Mouse (Mus musculus) kidney, adult 9 months (tissue): ENCODE measurements around the gene Pde6g.

Source experiments
- DNase-seq: peaks from one replicate; pipeline ENCODE4 v3.0.0; 2022

Gene Pde6g

DNA sequence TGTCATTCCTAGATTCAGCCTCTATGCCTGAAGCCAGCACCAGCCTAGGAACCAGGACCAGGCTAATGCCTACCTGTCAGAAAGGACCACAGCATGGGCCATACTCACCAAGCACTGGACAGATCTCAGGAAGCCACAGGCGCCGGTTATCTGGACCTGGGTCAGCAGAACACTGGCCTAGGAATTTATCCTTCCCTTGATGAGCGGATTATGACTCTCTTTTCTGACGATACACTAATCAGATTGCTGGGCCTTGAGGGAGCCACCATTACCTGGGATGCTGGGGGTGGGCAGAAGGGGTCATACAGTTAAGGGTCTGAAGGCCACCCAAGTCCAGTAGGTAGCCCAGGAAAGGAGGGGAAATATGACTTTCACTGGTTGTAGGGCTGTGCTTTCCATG is at the start of gene Pde6g:
Gene Pde6g, minus strand, starts transcription at position 195 of the 400 bp plus-strand sequence.
- no peak for DNase-seq

DNA sequence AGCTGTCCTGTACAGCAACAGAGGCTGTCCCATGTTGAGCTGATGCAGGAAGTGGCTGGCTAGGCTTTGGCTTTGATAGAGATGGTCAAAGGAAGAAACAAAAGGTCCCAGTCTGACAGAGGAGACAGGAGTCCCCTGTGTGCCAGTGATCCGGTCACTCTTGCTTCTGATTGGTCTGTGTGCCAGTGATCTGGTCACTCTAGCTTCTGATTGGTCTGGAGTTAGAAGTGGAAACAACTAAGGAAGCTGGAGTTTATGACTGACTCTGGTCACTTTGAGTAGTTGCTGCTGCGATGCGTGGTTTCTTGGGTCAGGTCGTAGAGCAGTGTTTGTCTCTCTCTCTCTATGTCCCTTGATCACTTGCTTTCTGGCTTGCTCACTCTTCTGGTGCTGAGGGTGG is 48.4 kb upstream of the Pde6g start:
- DNase-seq = no peak

DNA sequence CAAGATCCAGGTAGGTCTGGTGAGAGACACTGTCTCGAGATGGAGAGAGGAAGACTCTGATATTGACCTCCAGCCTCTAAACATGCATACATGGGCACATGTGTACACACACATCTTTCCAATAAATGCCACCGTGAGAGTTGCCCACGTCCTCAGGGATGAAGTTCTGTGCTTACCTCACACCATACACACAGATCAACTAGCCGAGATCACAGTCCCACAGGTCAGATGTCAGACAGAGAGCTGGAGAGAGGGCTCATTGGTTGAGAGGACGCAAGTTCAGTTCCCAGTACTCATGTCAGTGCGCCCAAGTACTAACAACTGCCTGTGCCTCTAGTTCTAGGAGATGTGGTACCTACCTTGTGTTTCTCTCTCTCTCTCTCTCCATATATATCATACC is 47.7 kb upstream of the Pde6g start:
- peak; percentile 59 for DNase-seq

DNA sequence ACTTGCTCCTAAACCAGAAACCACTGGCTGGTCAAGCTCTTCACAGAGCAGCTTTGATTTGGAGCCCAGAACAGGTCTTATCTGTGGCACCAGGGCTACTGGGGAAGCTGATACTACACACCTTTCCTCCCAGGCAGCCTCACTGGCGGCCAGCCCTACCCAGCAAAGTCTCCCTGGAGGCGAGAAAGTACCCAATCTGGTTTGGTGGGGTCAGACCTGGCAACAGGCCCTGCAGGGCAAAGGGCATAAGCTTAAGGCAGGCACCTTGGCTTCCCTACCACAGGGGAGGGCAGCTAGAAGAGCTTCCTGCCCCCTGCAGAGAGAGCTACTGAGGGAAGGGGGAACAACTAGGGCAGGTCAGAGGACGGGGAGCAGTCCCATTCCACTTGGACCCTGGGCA is 47.1 kb upstream of the Pde6g start:
- peak; percentile 96 for DNase-seq

DNA sequence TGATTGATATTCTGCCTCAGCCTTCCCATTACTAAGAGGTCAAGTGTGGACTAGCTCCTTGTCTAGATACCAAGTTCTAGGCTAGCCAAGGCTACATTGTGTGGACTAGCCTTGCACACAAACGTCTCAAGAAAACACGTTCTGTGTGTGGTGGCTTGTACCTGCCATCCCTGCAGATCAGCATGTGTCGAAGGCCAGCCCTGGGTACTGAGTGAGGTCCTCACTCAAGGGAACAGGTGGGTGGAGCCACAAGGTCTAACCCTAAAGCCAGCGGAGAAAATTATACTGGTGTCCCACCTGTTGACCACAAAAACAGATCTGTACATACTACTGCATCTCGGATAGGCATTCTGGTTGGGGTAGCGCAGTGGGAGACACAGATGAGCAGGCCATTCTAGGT is 46.6 kb upstream of the Pde6g start:
- no peak for DNase-seq

DNA sequence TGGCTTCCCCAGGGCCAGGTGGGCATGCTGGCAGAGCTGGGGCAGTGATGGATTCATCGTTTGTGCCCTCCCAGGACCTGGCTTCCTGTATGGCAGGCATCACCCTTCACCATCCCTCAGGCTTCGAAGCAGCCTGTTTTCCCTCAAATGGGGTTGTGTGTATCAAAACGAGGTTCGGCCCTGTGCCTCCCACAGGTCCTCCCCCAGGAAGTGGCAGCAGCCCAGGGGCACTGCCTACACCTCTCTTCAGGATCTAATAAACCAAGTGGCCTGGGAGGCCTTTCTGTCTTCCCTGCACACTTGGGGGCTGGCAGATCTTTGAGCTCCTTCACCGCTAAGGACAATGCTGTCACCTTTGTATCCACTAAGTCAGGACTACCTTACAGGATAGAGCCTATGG is 45.6 kb upstream of the Pde6g start:
- no peak for DNase-seq

DNA sequence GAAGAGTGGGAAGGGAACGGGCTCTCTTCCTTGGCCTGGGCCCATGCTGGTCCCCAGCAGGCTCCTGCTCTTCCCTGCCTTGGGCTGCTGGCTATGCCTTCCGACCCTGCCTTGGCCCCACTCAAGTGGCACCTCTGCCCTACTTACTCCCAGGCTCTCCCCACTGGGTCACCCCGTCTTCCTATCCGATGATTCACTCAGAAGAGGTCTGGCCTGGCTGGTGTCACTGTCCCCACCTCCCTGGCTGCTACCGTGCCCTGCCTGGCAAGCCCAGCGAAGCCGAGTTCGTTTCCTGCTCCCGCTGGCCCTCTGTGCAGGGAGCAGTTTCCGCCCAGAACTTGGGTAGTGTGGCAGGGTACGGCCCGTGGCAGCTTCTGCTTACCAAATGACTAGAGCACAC is 44.9 kb upstream of the Pde6g start:
- no peak for DNase-seq

DNA sequence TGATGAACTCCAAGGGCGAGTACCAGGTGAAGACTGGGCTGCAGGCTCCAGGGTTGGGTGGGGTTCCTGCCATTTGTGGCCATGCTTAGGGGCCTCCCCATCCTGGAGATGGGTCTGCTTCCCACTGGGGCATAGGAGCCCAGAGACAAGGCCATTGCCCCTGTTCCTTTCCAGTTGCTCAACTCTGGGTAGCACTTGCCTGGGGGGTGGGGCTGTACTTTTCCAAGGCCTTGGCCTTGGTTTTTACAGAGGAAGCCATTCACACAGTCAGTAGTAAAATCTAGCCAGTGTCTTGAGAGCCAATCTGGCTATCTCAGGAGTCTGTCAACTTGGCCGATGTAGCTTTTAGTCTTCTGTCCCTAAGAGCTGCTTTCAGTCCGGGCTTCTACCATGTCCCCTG is 44.1 kb upstream of the Pde6g start:
- no peak for DNase-seq

DNA sequence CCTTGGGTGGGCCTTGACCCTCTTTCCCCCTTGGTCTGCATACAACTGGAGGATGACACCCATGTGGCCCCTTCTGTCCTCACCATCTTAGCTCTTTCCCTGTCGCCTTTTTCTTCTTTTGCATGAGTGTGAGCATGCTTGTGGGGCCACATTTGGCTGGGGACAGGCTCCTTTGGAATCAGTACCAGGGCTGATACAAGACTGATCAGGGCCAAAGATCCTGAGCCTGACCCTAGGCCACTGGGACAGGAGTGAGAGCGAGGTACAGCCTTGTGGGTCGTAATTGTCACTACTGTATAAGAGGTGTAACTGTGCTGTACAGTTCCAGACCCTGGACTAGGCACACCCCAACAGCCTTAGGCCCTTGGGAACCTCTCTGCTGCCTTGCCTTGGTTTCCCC is 40.6 kb upstream of the Pde6g start:
- no peak for DNase-seq

DNA sequence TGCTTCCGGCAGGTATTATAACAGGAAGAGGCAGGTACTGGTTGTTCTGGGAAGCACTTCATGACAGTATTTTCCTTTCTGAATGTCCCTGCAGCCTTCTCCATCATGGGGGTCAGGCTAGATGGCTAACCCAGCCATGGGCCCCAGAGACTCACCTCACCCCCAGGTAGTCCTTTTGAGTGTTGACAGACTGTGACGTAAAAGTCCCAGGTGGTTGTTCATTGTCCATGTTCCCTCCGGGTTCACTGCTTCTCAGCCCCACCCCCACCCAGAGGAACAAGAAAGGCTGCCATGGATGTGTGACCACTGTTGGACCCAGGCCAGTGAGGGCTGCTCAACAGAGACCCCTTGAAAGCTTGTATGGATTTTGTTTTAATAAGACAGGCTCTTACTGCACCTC is 40.1 kb upstream of the Pde6g start:
- DNase-seq = peak; percentile 62

DNA sequence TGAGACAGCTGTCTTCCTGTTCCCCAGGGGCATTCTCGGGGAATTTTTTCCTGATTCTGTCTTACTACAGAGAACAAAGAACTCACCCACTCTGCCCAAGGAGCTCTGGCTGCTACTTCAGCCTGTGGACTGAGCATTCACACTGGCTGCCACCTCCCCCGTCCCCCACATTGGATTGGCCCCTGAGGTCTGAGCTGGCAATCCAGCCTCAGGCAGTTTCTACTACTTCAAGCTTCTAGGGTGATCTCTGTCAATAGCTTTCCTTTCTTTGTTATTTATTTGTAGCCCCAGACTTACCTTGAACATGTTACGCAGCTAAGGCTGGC is 39.5 kb upstream of the Pde6g start:
- no peak for DNase-seq

DNA sequence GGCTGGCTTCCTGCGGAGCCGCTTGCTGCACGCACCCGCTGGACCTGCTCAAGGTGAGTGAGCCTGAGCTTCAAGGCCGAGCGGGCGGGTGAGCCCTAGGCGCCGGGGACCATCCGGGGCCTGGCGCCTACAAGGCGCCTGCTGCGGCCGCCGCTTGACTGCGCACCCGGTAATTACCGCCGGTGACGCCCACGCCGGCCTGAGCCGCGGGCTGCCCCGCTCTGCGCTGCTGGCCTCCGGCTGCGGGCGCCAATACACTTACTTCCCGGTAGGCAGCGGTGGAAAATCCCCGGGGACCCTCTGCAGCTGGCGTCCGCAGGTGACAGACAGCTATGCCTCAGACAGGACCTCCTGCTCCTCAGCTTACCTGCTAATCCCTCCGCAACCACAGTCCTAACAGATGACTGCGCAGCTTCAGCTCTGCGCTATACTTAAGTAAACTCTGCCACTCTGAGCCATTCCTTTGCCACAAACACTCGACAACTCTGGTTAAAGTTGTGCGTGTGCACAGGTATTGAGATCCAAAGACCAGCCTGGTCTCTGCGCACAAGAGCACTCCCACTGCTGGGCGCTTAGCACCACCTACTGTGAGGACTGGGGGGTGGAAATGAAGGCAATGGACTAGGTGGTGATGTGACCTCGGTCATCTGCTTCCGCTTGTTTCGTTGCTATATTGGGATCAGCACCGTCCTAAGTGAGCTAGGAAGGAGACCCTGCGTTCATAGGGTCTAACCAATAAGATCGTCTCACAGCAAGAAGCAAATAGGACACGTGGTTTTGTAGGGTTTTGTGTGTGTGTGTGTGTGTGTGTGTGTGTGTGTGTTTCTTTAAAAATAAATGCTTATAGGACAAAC is 39.0 kb upstream of the Pde6g start:
- peak; percentile 79 for DNase-seq

DNA sequence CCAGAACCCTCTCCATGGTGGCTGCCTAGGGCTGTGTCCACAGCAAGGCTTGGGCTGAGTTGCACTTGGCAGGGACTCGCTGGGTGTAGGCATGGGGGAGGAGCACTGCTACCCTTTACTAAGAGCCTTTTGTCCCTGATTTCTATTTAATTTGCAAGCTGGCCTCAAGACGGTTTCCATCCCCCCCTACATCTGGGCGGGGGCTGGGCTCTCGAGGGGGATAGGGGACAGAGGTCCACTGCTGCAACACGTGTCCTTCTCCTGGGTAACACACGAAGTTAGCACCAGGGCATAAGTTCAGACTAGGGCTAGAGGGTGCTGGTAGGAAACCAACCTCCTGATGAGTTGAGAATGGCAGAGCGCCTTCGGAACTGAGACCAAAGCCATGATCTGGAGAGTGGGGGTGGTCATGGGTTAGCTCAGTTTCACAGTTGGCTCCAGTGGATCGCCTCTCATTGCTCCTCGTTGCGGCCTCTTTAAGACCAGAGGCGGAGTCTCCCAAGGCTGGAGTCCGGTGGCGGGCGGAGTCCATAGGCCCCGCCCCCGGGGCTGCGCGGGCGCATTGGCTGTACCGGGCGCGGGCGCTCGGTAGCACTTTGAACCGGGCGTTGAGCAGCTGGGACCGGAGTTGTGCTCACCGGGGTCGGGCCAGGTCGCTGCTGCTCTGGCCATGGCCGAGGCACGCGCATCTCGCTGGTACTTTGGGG is 38.2 kb upstream of the Pde6g start, which contains the start of gene Slc25a10:
Gene Slc25a10, plus strand, starts transcription at position 524 of the 707 bp plus-strand sequence.
- peak; percentile 97 for DNase-seq

DNA sequence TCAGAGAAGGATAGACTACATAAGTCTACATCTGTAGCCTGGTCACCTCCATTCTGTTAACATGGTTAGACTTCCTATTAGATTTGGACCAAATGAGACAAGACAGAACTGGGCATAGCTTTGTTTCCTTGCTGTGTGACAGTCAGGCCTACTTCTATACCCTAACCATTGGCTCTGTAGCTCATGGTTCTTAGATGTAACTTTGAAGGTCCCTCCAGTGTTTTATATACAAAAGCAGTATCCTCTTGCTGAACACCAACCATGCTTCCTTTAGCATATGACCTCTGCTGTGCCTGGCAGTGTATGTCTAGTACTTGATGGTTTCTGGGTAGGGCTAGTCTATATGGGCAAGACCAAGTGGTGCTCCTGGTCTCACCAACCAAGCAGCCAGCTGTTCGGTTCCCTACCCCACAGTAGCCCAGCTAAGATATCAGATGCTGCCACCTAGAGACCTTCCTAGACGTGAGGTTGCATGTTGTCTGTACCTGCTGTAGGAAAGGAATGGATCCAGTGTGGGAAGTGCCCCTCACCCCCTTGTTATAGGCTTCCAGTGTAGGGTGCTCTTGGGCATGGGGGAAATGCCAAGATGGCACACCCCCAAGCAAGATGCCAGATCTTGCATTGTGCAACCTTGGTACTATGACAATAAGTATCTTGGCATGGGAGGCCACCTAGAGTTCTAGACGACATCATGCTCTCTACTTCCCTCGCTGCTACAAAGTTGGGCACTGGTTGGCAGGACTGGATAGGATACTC is 37.2 kb upstream of the Pde6g start:
- DNase-seq = no peak

DNA sequence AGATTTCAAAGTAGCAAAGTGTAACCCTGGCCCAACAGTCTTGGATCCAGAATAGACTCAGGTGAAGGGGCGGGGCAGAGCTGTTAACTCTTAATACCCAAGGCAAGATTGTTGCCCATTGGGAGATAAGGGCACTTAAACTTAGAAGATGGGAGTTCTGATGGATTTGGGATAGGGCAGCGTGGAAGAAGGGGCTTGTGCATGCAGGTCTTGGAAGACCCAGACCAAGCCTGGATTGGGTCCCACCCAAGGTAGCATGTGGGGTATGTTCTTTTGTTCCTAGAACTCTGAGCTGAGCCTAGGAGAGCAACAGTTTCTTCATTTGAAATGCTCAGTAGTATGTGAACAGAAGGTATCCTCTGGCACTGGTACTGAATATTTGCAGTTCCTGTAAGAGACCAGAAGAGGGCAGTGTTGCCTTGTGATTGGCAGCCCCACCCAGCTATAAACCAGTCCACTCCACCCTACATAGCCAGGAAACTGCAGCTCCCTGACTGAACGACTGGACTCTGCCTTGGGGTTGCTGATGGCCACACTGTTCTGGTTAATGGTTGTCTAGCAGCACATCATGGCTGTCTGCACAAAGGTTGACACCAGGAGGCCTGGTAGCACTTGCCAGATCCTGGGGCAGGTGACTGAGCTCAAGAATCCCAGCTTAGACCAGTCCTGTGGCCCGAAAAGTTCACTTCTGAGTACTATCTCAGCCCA is 35.9 kb upstream of the Pde6g start:
- DNase-seq = peak; percentile 97

DNA sequence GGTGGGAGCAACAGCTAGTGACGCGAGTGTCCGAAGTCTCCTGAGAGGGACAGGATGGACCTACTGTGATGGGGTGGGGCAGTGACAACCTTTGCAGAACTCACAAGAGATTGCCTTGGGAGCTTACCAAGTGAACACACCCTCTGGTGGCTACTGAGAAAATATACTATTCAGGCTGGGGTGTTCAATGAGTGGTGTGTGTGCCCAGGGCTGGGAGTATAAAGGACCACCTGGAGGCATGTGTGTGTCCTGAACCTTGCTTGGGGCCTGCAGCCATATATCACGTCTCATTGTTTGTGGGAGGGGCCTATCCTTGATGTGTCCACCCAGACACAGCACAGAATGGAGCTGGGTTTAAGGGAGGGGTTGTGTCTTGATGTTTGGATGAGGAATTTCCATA is 35.2 kb upstream of the Pde6g start:
- no peak for DNase-seq

DNA sequence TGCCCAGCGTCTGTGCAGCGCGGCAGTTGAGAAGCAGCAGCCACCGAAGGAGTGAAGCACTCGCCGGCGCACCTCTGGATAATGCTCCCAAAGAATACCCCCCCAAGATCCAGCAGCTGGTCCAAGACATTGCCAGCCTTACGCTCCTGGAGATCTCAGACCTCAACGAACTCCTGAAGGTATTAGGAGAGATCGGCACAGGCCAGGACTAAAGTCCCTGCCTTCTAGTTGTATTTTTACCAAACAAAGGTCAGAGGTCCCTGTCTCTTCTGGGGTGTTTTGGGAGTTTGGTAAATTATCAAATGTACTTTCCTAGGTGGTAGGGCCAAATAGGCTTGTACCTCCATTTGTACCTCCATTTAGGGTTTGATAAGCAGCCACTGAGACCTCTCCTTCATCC is 32.0 kb upstream of the Pde6g start:
- DNase-seq = peak; percentile 90

DNA sequence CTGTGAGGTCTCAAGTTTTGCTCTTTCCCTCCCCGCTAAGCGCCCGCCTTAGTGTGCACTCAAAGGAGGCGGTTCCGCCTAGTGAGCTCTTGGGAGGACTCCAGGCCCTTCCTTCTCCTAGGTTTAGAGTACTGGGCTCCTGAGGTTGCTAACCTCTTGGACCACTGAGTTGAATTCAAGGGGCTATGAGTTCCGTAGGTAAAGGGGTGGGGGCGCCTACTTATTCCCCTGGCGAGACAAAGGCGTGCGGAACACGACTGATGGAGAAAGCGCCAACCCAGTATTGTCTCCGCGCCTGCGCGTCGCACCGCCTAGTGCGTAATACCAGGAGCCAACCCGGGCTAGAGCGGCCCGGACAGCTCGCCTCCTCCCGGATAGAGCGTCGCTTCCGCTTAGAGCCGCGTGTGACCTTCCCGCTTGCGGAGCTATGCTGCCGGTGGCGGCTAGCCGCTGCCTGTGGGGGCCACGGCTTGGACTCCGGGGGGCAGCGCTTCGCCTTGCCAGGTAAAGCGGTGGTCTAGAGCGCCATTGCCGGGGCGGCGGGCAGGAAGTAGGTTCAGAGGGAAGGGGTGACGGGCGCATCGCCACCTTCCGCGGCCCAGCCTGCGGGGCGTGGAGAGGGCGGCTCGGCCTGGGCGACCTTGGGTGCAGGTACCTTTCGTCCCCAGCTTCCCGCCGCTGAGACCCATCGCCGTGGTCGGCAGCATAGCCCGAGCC is 31.1 kb upstream of the Pde6g start, which contains the start of gene Mrpl12:
Gene Mrpl12, plus strand, starts transcription at position 349 of the 717 bp plus-strand sequence.
- DNase-seq = peak; percentile 92

DNA sequence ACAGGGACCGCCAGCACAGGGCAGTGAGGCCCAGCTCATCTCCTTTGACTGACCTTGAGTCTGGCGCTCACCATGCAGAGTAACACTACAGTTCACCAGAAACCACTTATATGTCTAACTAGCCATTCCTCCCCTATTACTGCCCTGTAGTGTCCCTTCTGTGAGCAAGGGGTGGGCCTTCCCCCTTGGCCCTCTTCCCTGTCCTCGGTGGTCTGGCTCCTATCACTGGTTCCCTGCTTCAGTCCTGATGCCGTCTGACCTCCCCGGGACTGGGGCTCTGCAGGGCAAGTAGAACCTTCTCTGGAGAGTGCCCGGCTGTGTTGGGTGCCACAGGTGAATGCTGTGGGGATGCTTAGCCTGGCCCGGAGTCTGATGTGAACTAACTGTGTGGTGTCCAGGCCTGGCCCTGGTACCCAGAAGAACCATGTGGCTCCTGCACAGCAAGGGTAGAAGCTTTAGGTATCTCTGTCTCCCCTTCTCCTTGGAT is 30.2 kb upstream of the Pde6g start:
- DNase-seq = no peak

DNA sequence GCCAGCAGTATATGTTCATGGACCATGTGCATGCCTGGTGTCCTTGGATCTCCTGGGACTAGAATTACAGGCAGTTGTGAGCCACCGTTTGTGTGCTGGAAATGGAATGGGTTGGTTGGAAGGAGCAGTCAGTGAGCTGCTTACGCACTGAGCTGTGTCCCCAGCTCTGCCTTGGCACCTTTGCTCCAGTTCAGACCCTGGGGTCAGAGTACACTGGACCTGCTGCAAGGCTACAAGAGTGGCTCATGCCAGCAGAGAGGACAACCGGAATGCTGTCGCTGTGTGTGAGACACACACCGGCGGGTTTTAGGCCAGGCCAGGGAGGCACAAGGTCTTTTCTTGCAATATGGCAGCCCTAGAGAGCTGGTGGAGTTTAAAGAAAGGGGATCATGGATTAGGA is 18.8 kb upstream of the Pde6g start:
- peak; percentile 84 for DNase-seq

DNA sequence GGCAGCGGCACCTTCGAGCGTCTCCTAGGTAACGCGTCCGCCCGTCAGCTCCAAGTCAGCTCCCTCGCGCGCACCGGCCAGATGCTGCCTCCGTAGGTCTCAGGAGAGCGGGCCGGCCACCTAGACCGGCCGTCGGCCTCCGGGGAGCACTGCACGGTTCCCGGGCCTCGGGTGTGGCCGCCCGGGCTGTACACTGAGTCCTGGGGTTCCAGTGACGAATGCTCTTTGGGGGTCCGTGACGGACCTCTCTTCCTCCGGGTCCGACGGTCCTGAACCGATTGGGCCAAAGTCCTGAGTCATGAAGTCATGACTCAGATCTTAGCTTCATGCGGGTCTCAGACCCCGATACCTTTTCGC is 14.4 kb upstream of the Pde6g start:
- DNase-seq = peak; percentile 33

DNA sequence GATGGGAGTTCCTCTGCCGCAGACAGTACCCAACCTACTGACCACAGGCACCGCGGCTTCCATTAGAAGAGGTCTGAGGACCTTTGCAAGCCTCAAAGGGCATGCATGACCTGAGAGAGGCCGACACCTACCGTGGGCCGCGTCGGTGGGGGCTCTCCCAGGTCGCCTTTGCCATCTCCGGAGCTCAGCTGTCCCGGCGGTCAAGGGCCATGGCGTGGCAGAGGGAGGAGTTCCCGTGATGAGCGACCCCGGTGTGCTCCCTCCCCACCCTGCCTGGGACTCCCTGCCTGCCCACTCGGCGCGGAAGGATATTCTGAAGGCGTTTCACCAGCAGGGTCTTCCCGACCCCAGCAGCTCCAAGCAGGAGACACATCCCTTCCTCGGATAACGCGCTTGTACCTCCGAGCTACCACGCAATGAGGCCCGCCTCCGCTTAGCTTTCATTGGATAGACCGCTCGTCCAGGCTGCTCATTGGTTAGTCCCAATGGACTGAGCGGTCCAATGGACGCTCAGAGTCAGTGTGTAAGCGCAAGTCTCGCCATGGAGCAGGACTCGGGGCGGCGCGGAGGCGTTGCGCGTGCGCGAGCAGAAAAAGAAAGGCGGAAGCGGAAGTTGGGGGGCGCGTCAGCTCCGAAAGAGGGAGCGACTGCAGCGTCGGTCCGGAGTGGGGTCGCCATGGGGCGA is 13.9 kb upstream of the Pde6g start, which contains the start of gene Arl16:
Gene Arl16, minus strand, starts transcription at position 557 of the 685 bp plus-strand sequence.
- DNase-seq = peak; percentile 96
